Mouse (Mus musculus): ENCODE results near the gene 1700029I15Rik. TPM values are rescaled to one million over a fixed set of nuclear protein-coding genes. Genes with fewer than 3 reads are reported as not detected.
"Not testable (repeated sequence)": the region's sequence is repeated elsewhere in the genome, so short reads cannot be mapped to it uniquely, and the experiment has no call there.

Gene 1700029I15Rik
- total RNA-seq, 2 experiments from 2014 or later, result 0.24 to 0.82 TPM

- no peak for ATAC-seq (replicated peaks; ENCODE audit: poor library complexity, severe bottlenecking)
These were observed 8.0 kb downstream of the 1700029I15Rik start for GRCm38 (mm10) chr2:92390206-92390930.

GRCm38 (mm10) chr2:92391116-92391515, 8.8 kb downstream of the 1700029I15Rik start:
- ATAC-seq (replicated peaks; ENCODE audit: poor library complexity, severe bottlenecking), result no peak

GRCm38 (mm10) chr2:92391703-92392317, 9.5 kb downstream of the 1700029I15Rik start:
- no peak for ATAC-seq (replicated peaks; ENCODE audit: poor library complexity, severe bottlenecking)

GRCm38 (mm10) chr2:92392318-92393264, 10.3 kb downstream of the 1700029I15Rik start:
- ATAC-seq (replicated peaks; ENCODE audit: poor library complexity, severe bottlenecking), result no peak

GRCm38 (mm10) chr2:92395535-92395934, 13.2 kb downstream of the 1700029I15Rik start:
- no peak for ATAC-seq (replicated peaks; ENCODE audit: poor library complexity, severe bottlenecking)

- no peak for ATAC-seq (replicated peaks; ENCODE audit: poor library complexity, severe bottlenecking)
These were observed 15.1 kb downstream of the 1700029I15Rik start for GRCm38 (mm10) chr2:92397436-92397835.

GRCm38 (mm10) chr2:92399877-92400276, 17.5 kb downstream of the 1700029I15Rik start:
- not testable (repeated sequence) for ATAC-seq (replicated peaks; ENCODE audit: poor library complexity, severe bottlenecking)

- ATAC-seq (replicated peaks; ENCODE audit: poor library complexity, severe bottlenecking), result peak; percentile 4; the same call in 1 of the 2 replicates
These were observed 18.3 kb downstream of the 1700029I15Rik start for GRCm38 (mm10) chr2:92400682-92401081.

GRCm38 (mm10) chr2:92401091-92401561, 18.8 kb downstream of the 1700029I15Rik start, which contains the start of gene Mapk8ip1:
Mapk8ip1 (minus strand) TSS chr2:92401263.
- ATAC-seq (replicated peaks; ENCODE audit: poor library complexity, severe bottlenecking), result peak; percentile 48

- ATAC-seq (replicated peaks; ENCODE audit: poor library complexity, severe bottlenecking), result no peak
These were observed 20.4 kb downstream of the 1700029I15Rik start for GRCm38 (mm10) chr2:92402591-92403326.

GRCm38 (mm10) chr2:92403776-92404319, 21.5 kb downstream of the 1700029I15Rik start:
- ATAC-seq (replicated peaks; ENCODE audit: poor library complexity, severe bottlenecking), result no peak

GRCm38 (mm10) chr2:92404737-92405136, 22.4 kb downstream of the 1700029I15Rik start:
- ATAC-seq (replicated peaks; ENCODE audit: poor library complexity, severe bottlenecking), result no peak

- no peak for ATAC-seq (replicated peaks; ENCODE audit: poor library complexity, severe bottlenecking)
These were observed 23.3 kb downstream of the 1700029I15Rik start for GRCm38 (mm10) chr2:92405687-92406086.

- no peak for ATAC-seq (replicated peaks; ENCODE audit: poor library complexity, severe bottlenecking)
These were observed 26.1 kb downstream of the 1700029I15Rik start for GRCm38 (mm10) chr2:92408309-92409045.

GRCm38 (mm10) chr2:92411705-92412104, 29.4 kb downstream of the 1700029I15Rik start:
- no peak for ATAC-seq (replicated peaks; ENCODE audit: poor library complexity, severe bottlenecking)

GRCm38 (mm10) chr2:92421723-92422387, 39.5 kb downstream of the 1700029I15Rik start:
- ATAC-seq (replicated peaks; ENCODE audit: poor library complexity, severe bottlenecking), result no peak

GRCm38 (mm10) chr2:92422388-92423135, 40.2 kb downstream of the 1700029I15Rik start:
- ATAC-seq (replicated peaks; ENCODE audit: poor library complexity, severe bottlenecking), result peak; percentile 86

GRCm38 (mm10) chr2:92423156-92423555, 40.8 kb downstream of the 1700029I15Rik start:
- ATAC-seq (replicated peaks; ENCODE audit: poor library complexity, severe bottlenecking), result no peak

Data from granulocyte monocyte progenitor cell, adult 5-6 weeks (primary cell).